Mouse (Mus musculus): ENCODE measurements at regions not wholly inside any gene's neighbourhood (a gene's known extent, or its start where the extent isn't known, plus 50 kb on each side); places are given as distances from the start of the nearest gene placed in this dataset.

DNA sequence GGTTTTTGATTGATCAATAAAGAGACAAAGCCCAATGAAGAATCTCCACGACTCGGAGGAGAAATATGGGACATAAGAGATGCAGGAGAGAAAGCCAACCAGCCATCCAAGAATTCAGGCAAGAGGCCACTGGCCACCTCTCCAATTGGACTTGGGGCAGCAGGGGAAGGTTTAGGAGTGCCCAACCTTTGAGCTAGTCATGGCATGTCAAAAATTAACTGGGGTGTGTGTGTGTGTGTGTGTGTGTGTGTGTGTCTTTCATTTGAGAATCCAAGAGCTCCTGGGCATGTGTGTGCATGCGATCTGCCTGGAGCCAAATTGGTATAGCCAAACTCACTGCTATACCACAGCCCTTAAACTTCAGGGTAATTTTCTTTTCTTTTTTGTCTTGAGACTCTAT, 51.6 kb upstream of the Cecr2 start:
- Histone ChIP-seq H3K4me1 (ENCODE audit: control insufficient read depth, insufficient read depth, low read length) (no peaks in the 10 kb centered on the region), H3K27ac (replicated peaks; ENCODE audit: insufficient read depth, low read depth, low read length) (no peak overlapping the region), H3K36me3 (ENCODE audit: control insufficient read depth, insufficient read depth, low read length) (no peaks in the 10 kb centered on the region), H3K79me2 (ENCODE audit: control insufficient read depth, insufficient read depth, low read length) (no peaks in the 10 kb centered on the region), H3K9ac (ENCODE audit: low read depth, low read length) (no peak overlapping the region), H3K4me3 (ENCODE audit: insufficient read depth, low read depth, low read length) (no peak overlapping the region), H3K27me3 (ENCODE audit: control insufficient read depth, insufficient read depth, low read length) (no peaks in the 10 kb centered on the region)
- DNase-seq (ENCODE audit: extremely low read depth, low read depth, low spot score) = peak; percentile 78
- WGBS = 31% methylated on average over 3 of the region's 3 CpGs
- no peak for TF ChIP-seq CTCF (IDR thresholded peaks at IDR 0.05; ENCODE audit: low read depth, low read length)
- TF ChIP-seq POLR2A (IDR thresholded peaks at IDR 0.05; ENCODE audit: extremely low read depth, insufficient read depth, low read length) = no peak

DNA sequence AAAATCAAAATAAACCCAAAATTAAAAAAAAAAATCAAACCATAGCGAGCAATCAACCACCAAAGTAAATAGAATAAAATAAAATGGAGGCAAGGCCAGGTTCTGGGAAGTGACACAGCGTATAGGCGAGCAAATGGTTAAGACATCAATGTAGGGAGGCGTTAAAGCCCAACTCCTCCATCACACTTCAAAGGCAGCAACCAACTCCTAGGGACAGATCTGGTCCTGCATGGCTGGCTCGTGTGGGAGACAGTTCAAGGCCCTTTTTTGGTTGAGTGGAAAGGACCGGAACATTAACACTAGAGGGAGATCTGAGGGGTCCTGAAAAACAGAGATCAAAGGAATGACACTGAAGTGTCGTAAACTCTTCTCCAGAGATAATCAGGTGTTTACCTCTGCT, 53.8 kb upstream of the Cecr2 start:
- no peaks in the 10 kb centered on the region for H3K27me3 ChIP-seq (ENCODE audit: control insufficient read depth, insufficient read depth, low read length)
- no peak overlapping the region for H3K27ac ChIP-seq (replicated peaks; ENCODE audit: insufficient read depth, low read depth, low read length)
- no peak overlapping the region for H3K9ac ChIP-seq (ENCODE audit: low read depth, low read length)
- no peaks in the 10 kb centered on the region for H3K79me2 ChIP-seq (ENCODE audit: control insufficient read depth, insufficient read depth, low read length)
- H3K4me3 ChIP-seq (ENCODE audit: insufficient read depth, low read depth, low read length) = no peak overlapping the region
- H3K4me1 ChIP-seq (ENCODE audit: control insufficient read depth, insufficient read depth, low read length) = no peaks in the 10 kb centered on the region
- WGBS = 92% methylated on average over 7 of the region's 7 CpGs
- no peaks in the 10 kb centered on the region for H3K36me3 ChIP-seq (ENCODE audit: control insufficient read depth, insufficient read depth, low read length)
- TF ChIP-seq POLR2A (IDR thresholded peaks at IDR 0.05; ENCODE audit: extremely low read depth, insufficient read depth, low read length) (no peak), CTCF (IDR thresholded peaks at IDR 0.05; ENCODE audit: low read depth, low read length) (no peak)
- no peak for DNase-seq (ENCODE audit: extremely low read depth, low read depth, low spot score)

DNA sequence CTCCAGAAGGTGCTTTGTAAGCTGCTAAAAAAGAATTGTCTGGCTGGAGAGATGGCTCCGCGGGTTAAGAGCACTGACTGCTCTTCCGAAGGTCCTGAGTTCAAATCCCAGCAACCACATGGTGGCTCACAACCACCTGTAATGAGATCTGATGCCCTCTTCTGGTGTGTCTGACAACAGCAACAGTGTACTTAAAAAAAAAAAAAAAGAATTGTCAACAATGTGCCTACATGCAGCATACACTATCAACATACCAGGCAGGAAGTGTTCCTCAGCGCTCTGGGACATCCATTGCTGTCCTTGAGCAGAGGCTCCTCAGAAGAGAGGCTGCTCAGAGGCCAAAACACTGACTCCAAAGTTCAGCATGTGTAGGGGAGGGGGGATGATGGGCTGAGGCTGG, 56.3 kb upstream of the Cecr2 start:
- TF ChIP-seq CTCF (IDR thresholded peaks at IDR 0.05; ENCODE audit: low read depth, low read length) = no peak
- no peak for DNase-seq (ENCODE audit: extremely low read depth, low read depth, low spot score)
- Histone ChIP-seq H3K36me3 (ENCODE audit: control insufficient read depth, insufficient read depth, low read length) (no peaks in the 10 kb centered on the region), H3K27ac (replicated peaks; ENCODE audit: insufficient read depth, low read depth, low read length) (no peak overlapping the region), H3K9ac (ENCODE audit: low read depth, low read length) (no peak overlapping the region), H3K79me2 (ENCODE audit: control insufficient read depth, insufficient read depth, low read length) (no peaks in the 10 kb centered on the region), H3K27me3 (ENCODE audit: control insufficient read depth, insufficient read depth, low read length) (no peaks in the 10 kb centered on the region), H3K4me1 (ENCODE audit: control insufficient read depth, insufficient read depth, low read length) (no peaks in the 10 kb centered on the region), H3K4me3 (ENCODE audit: insufficient read depth, low read depth, low read length) (no peak overlapping the region)
- 82% methylated on average over 4 of the region's 4 CpGs for WGBS

DNA sequence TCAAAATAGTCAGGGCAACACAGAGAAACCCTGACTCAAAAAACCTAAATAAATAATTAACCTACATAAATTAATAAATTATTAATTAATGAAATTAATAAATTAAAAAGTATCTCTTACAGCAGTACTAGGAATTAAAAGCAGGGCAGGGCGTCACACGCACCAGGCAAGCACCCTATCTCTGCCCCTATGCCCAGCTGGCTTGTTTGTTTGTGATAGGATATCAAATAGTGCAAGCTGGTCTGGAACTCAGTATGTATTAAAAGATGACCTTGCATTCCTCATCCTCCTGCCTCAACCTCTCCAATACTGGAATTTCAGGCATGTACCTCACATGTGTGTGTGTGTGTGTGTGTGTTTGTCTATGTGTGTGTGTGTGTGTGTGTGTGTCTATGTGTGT, 60.7 kb upstream of the Cecr2 start:
- Histone ChIP-seq H3K27me3 (ENCODE audit: control insufficient read depth, insufficient read depth, low read length) (no peaks in the 10 kb centered on the region), H3K36me3 (ENCODE audit: control insufficient read depth, insufficient read depth, low read length) (no peaks in the 10 kb centered on the region), H3K4me3 (ENCODE audit: insufficient read depth, low read depth, low read length) (no peak overlapping the region), H3K4me1 (ENCODE audit: control insufficient read depth, insufficient read depth, low read length) (no peaks in the 10 kb centered on the region), H3K9ac (ENCODE audit: low read depth, low read length) (no peak overlapping the region), H3K27ac (replicated peaks; ENCODE audit: insufficient read depth, low read depth, low read length) (no peak overlapping the region), H3K79me2 (ENCODE audit: control insufficient read depth, insufficient read depth, low read length) (no peaks in the 10 kb centered on the region)
- no peak for DNase-seq (ENCODE audit: extremely low read depth, low read depth, low spot score)
- WGBS = 56% methylated on average over 2 of the region's 2 CpGs
- no peak for TF ChIP-seq CTCF (IDR thresholded peaks at IDR 0.05; ENCODE audit: low read depth, low read length)
- TF ChIP-seq POLR2A (IDR thresholded peaks at IDR 0.05; ENCODE audit: extremely low read depth, insufficient read depth, low read length) = no peak

DNA sequence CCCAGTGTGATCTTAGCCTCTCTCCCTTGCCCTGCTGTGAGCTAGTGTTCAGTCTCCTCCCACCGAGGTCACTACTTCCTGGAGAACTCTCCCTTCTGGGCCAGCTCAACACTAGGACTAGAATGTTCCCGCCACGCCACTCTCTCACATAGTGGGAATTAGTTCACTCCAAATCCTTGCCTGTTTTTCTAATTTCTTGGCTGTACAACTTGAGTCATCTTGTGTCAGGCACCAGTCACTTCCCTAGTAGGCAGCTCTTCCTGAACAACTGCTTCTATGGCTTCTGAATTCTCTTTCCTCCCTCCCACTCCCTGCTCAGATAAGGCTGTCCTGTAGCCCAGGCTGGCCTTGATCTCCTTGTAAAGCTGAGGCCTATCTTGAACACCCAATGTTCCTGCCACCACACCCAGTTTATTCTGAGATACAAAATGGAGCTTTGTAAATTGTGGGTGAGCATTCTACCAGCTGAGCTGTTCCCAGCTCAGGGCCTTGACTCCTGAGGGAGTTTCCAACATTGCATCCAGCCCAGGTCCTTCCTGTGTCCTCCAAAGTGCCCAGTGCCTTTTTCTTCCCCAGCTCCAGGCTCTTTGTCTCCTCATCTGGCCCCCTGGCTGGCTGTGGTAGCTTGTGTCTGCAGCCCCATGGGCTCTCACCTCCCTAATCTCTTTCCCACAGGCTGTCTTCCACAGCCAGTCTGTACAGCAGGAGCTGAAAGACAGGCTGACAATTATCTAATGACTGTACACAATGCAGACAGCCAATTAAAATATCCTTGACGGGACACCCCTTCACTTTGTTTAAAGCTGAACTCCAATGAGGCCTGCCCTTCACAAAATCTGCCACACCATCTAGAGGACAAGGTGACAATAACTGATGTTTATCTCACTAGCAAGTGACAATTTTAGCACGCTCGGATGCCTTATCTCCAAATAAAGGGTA, 61.9 kb upstream of the Cecr2 start:
- DNase-seq (ENCODE audit: extremely low read depth, low read depth, low spot score) = no peak
- Histone ChIP-seq H3K4me1 (ENCODE audit: control insufficient read depth, insufficient read depth, low read length) (no peaks in the 10 kb centered on the region), H3K36me3 (ENCODE audit: control insufficient read depth, insufficient read depth, low read length) (no peaks in the 10 kb centered on the region), H3K27ac (replicated peaks; ENCODE audit: insufficient read depth, low read depth, low read length) (no peak overlapping the region), H3K4me3 (ENCODE audit: insufficient read depth, low read depth, low read length) (no peak overlapping the region), H3K27me3 (ENCODE audit: control insufficient read depth, insufficient read depth, low read length) (no peaks in the 10 kb centered on the region), H3K79me2 (ENCODE audit: control insufficient read depth, insufficient read depth, low read length) (no peaks in the 10 kb centered on the region), H3K9ac (ENCODE audit: low read depth, low read length) (no peak overlapping the region)
- 72% methylated on average over 6 of the region's 6 CpGs for WGBS
- no peak for TF ChIP-seq CTCF (IDR thresholded peaks at IDR 0.05; ENCODE audit: low read depth, low read length)
- no peak for TF ChIP-seq POLR2A (IDR thresholded peaks at IDR 0.05; ENCODE audit: extremely low read depth, insufficient read depth, low read length)

DNA sequence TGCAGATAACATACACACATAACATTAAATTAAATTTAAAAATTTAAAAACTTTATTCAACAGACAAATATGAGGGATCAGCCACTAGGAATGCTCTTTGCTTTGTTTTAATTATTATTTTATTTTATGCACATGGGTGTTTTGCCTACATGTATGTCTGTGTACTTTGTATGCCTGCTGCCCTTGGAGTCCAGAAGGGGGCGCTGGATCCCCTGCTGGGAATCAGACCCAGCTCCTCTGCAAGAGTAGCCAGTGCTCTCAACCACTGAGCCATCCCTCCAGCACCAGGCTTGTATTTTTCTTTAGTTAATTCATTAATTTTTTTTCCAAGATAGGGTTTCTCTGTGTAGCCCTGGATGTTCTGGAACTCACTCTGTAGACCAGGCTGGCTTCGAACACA, 62.7 kb upstream of the Cecr2 start:
- WGBS = 63% methylated on average over 2 of the region's 2 CpGs
- H3K9ac ChIP-seq (ENCODE audit: low read depth, low read length) = no peak overlapping the region
- H3K36me3 ChIP-seq (ENCODE audit: control insufficient read depth, insufficient read depth, low read length) = no peaks in the 10 kb centered on the region
- peak; percentile 82 for TF ChIP-seq CTCF (IDR thresholded peaks at IDR 0.05; ENCODE audit: low read depth, low read length)
- TF ChIP-seq POLR2A (IDR thresholded peaks at IDR 0.05; ENCODE audit: extremely low read depth, insufficient read depth, low read length) = no peak
- H3K27ac ChIP-seq (replicated peaks; ENCODE audit: insufficient read depth, low read depth, low read length) = no peak overlapping the region
- peak; percentile 44 for DNase-seq (ENCODE audit: extremely low read depth, low read depth, low spot score)
- H3K79me2 ChIP-seq (ENCODE audit: control insufficient read depth, insufficient read depth, low read length) = no peaks in the 10 kb centered on the region
- no peak overlapping the region for H3K4me3 ChIP-seq (ENCODE audit: insufficient read depth, low read depth, low read length)
- no peaks in the 10 kb centered on the region for H3K27me3 ChIP-seq (ENCODE audit: control insufficient read depth, insufficient read depth, low read length)
- no peaks in the 10 kb centered on the region for H3K4me1 ChIP-seq (ENCODE audit: control insufficient read depth, insufficient read depth, low read length)
